Mouse (Mus musculus): Measurements from ENCODE around the gene C1qtnf6. TPM values are rescaled to one million over a fixed set of nuclear protein-coding genes. Genes with fewer than 3 reads are reported as not detected.

C1qtnf6 gene
- polyA plus RNA-seq, 1 experiment from 2014 or later = 8.2 TPM

DNA sequence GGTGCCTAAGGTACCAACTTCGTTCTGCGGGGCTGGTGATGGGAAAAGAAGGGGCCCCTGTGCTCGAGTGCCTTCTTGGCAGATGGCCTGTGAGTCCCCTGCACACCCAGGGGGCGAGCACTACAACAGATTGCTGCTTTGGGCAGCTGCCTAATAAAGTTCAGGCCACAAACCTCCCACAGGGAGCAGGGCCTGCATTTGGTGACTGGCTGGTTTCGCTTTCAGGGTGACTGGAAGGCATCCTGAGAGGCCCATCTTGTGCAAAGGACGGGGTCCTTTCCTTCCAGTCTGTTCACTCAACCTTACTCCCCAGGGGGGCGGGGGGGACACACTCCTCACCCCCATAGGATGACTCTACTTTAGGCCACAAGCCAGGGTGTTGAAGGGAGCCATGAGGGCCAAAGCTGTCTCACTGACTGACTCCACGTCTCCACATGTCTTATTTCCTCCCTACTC is 21.1 kb downstream of the C1qtnf6 start:
- Histone ChIP-seq H3K4me1 (replicated peaks) (peaks cover 7% of the 10 kb centered on the region), H3K9ac (no peak overlapping the region; the same call in 1 of the 2 replicates), H3K4me3 (no peak overlapping the region), H3K36me3 (no peaks in the 10 kb centered on the region), H3K27me3 (no peaks in the 10 kb centered on the region), H3K27ac (no peak overlapping the region), H3K4me2 (no peak overlapping the region), H3K9me3 (0 out of 2 replicates have a peak, but pooled peaks cover 2% of the 10 kb centered on the region)
- ATAC-seq (ENCODE audit: low FRiP score) = no peak
- WGBS = 57% methylated on average over 8 of the region's 8 CpGs

DNA sequence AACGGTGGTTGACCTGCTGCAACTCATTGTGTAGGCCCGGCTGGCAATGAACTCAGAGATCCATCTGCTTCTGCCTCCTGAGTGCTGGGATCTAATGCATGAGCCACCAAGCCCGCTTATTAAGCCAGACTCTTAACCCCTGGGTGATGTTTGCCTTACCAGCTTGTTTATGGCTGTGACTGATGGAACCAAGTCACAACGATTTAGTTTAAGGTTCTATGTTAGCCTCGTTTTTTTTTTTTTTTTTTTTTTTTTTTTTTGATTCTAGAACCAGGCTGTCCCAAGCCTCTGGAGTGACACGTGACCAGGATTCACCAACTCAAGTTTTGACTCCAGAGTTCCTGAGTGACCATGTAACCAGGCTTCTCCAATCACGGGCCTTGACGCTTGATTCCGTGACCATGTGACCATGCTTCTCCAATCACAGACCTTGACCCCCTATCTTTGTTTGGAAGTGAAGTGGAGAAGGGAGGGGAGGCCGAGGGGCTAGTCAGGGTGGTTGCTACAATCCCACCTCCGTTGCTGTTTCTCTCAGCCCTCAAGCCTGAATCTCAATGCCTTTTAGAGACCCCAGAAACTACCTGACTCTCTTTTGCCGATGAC is 21.8 kb downstream of the C1qtnf6 start:
- H3K27me3 ChIP-seq = no peaks in the 10 kb centered on the region
- H3K4me1 ChIP-seq (replicated peaks) = peaks cover 7% of the 10 kb centered on the region
- no peak for ATAC-seq (ENCODE audit: low FRiP score)
- H3K27ac ChIP-seq = no peak overlapping the region
- H3K9me3 ChIP-seq = 0 out of 2 replicates have a peak, but pooled peaks cover 4% of the 10 kb centered on the region
- 44% methylated on average over 12 of the region's 12 CpGs for WGBS
- no peaks in the 10 kb centered on the region for H3K36me3 ChIP-seq
- no peak overlapping the region for H3K4me2 ChIP-seq
- no peak overlapping the region for H3K9ac ChIP-seq
- no peak overlapping the region for H3K4me3 ChIP-seq

DNA sequence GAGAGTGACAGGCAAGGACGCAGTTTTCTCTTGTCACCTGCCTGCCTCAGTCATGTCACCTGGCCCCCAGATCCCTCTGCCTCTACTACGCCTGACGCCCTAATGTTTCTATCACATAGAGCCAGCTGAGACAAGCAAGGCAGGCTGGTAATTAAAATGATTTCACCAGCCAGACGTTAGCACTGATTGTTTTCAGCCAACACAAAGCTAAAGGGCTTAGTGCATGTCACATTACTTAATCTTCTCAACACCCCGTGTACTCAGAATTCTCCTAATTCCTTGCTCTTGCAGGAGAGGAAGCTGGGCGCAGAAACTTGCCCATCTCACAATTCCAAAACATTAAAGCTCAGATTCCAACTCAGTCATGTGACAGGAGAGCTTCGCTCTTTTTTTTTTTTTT is 22.8 kb downstream of the C1qtnf6 start:
- H3K4me3 ChIP-seq = no peak overlapping the region
- H3K27me3 ChIP-seq = no peaks in the 10 kb centered on the region; the same call in 1 of the 2 replicates
- WGBS = 67% methylated on average over 7 of the region's 7 CpGs
- no peak for ATAC-seq (ENCODE audit: low FRiP score)
- H3K27ac ChIP-seq = peak overlapping the region; percentile 62
- H3K4me2 ChIP-seq = no peak overlapping the region
- 0 out of 2 replicates have a peak, but pooled peaks cover 4% of the 10 kb centered on the region for H3K9me3 ChIP-seq
- no peaks in the 10 kb centered on the region for H3K36me3 ChIP-seq
- H3K9ac ChIP-seq = no peak overlapping the region
- H3K4me1 ChIP-seq (replicated peaks) = peaks cover 7% of the 10 kb centered on the region

DNA sequence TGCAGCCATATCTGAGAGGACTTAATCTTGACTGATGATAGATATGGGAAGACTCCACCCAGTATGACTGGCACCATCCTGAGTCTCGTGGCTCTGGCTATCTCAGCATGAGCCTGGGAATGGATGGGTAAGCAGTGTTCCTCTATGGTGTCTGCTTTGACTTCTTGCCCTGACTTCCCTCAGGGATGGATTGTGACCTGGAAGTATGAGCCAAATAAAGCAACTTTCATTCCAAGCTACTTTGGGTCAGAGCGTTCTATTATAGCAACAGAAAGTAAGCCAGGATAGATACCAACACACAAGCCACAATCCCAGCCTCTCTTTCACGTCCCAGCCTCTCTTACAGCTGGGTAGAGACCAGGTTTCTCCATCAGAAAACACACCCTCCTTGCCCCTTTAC is 25.7 kb downstream of the C1qtnf6 start:
- no peak overlapping the region for H3K9ac ChIP-seq
- 74% methylated on average over 3 of the region's 3 CpGs for WGBS
- no peak for ATAC-seq (ENCODE audit: low FRiP score)
- H3K4me2 ChIP-seq = no peak overlapping the region
- no peaks in the 10 kb centered on the region for H3K36me3 ChIP-seq
- H3K4me3 ChIP-seq = no peak overlapping the region
- H3K27ac ChIP-seq = no peak overlapping the region
- H3K4me1 ChIP-seq (replicated peaks) = peaks cover 7% of the 10 kb centered on the region
- peaks cover 4% of the 10 kb centered on the region; the same call in 1 of the 2 replicates for H3K27me3 ChIP-seq
- H3K9me3 ChIP-seq = 0 out of 2 replicates have a peak, but pooled peaks cover 4% of the 10 kb centered on the region

DNA sequence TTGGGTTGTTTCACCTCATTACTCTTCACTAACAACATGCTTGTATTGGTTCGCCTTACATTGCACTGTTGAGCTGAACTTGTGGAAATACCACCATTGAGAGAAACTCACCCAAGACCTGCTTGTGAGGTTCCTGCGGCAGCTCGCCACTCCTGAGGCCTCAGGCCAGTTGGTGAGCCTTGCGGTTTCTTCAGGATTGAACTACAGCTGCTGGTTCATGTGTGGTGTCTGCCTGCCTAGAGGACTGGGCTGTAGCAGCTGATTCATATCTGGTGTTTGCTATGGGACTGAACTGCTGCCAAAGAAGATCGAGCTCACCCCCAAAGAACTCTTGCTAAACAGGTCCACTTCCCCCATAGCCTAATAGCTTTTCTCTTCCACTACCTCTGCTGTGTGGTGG is 26.4 kb downstream of the C1qtnf6 start:
- Histone ChIP-seq H3K9me3 (0 out of 2 replicates have a peak, but pooled peaks cover 4% of the 10 kb centered on the region), H3K27ac (no peak overlapping the region), H3K4me3 (no peak overlapping the region), H3K4me1 (replicated peaks) (peaks cover 2% of the 10 kb centered on the region), H3K4me2 (no peak overlapping the region), H3K36me3 (no peaks in the 10 kb centered on the region), H3K9ac (no peak overlapping the region), H3K27me3 (peaks cover 4% of the 10 kb centered on the region; the same call in 1 of the 2 replicates)
- 92% methylated on average over 5 of the region's 5 CpGs for WGBS
- ATAC-seq (ENCODE audit: low FRiP score) = no peak

DNA sequence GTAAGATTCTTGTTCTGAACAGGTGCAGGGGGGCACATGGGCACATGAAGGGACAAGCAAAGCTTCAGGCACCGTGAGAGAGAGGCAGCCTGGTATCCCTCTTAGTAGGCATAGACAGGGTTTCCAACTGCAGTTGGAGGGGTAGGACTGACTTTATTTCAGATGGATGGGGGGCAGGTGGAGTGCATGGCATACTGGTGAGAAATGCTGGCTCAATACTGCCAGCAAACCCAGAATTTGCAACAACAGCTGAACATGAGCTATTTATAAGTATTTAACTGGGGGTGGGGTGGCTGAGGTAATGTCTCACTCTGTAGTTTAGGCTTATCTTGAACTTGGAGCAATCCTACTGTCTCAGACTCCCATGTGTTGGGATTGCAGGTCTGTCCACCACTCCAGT is 27.2 kb downstream of the C1qtnf6 start:
- H3K4me2 ChIP-seq = no peak overlapping the region
- peaks cover 7% of the 10 kb centered on the region; the same call in 1 of the 2 replicates for H3K27me3 ChIP-seq
- H3K9me3 ChIP-seq = 0 out of 2 replicates have a peak, but pooled peaks cover 4% of the 10 kb centered on the region
- H3K4me3 ChIP-seq = no peak overlapping the region
- WGBS = 86% methylated on average over 1 of the region's 1 CpGs
- H3K9ac ChIP-seq = no peak overlapping the region
- ATAC-seq (ENCODE audit: low FRiP score) = no peak
- H3K36me3 ChIP-seq = no peaks in the 10 kb centered on the region
- no peaks in the 10 kb centered on the region for H3K4me1 ChIP-seq (replicated peaks)
- H3K27ac ChIP-seq = no peak overlapping the region

DNA sequence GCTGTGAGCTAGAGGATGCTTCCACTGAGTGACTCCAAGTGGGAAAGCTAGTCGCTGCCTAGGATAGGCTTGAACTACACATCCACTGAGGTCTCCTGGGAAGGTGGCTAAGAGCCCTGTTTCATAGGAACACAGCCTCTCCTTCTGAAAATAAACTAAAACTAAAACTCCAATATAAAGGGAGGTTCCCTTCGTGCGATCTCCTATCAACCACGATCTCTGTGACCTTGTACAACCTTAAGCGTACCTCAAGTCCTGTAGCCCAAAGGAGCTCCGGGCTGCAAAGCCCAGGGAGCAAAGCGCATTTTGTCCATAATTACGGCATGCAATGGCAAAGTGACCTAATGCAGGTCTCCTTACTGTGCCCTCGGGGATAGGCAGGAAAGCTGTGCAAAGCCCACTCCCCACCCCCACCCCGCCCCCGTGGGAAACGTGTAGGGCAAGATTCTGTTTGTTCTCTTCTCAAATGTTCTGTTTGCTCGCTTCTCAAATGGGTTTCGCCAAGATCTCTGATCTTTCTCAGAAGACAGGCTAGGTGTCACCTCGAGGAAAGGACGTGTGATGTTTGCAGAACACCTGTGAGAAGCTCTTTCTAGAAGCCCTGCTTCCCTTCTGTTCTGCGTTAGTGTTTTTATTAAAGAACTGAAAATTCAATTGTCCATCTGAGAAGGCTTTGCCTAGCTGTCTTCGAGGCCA is 28.6 kb downstream of the C1qtnf6 start:
- 0 out of 2 replicates have a peak, but pooled peaks cover 4% of the 10 kb centered on the region for H3K9me3 ChIP-seq
- H3K36me3 ChIP-seq = no peaks in the 10 kb centered on the region
- no peak overlapping the region for H3K27ac ChIP-seq
- H3K4me1 ChIP-seq (replicated peaks) = no peaks in the 10 kb centered on the region
- no peak for ATAC-seq (ENCODE audit: low FRiP score)
- no peak overlapping the region for H3K4me3 ChIP-seq
- WGBS = 88% methylated on average over 18 of the region's 18 CpGs
- peaks cover 7% of the 10 kb centered on the region; the same call in 1 of the 2 replicates for H3K27me3 ChIP-seq
- H3K4me2 ChIP-seq = no peak overlapping the region
- H3K9ac ChIP-seq = no peak overlapping the region

DNA sequence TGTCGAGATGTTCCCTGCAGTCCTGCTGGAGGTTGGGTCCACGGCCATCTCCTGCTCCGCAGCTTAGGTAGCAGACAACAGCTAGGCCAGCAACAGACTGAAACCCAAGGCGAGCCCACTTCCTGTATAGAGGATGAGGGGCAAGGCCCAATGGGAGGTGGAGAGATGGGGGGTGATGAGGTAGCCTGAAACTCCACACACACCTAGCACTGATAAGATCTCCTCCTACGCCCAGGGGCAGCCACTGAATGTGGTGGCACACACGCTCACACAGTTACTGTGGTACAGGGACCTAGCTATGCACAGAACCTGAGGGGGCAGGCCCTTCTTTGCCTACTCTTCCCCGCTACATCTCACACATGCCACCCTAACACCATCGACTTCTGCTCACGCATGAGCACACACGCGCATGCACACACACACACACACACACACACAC is 36.2 kb downstream of the C1qtnf6 start, which contains the start of gene Il2rb:
TSS of gene Il2rb (minus strand) at position 304 of the 439 bp plus-strand sequence.
- no peak within 1 kb of the TSS for H3K4me2 ChIP-seq
- H3K4me1 ChIP-seq (replicated peaks) = no peaks in the 10 kb centered on the region
- ATAC-seq (ENCODE audit: low FRiP score) = no peak
- H3K4me3 ChIP-seq = no peak within 1 kb of the TSS
- no peaks in the 10 kb centered on the region for H3K9me3 ChIP-seq
- H3K27me3 ChIP-seq = 0 out of 2 replicates have a peak, but pooled peaks cover 3% of the 10 kb centered on the region
- H3K9ac ChIP-seq = no peak within 1 kb of the TSS
- H3K36me3 ChIP-seq = no peaks in the 10 kb centered on the region
- 91% methylated on average over 11 of the region's 11 CpGs for WGBS
- no peak within 1 kb of the TSS for H3K27ac ChIP-seq

DNA sequence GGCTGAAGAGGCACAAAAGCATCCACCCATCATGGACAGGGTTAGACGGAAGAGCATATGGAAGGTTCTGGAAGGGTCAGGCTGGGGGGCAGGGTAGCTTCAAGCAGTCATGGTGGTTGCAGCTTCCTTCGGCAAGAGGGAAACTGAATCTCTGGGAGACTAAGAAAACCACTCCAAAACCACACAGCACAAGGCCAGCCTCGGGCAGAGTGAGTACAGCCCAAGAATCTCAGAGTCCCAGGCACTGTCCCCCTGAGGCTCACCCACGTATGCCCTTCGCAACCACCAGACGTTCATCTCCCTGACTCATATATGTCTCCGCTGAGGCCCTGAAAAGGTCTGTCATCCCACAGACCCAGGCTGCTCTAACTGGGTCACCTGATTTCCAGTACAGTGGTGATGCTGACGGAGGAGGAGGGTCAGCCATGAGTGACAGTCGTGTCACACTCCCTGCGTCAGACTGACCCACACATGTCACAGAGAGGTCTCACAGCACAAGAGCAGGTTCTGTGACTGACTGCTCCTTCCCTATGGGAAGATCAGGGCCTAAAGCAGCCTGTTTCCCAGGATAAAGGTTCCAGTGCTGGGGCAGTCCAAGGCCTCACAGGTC is 37.7 kb downstream of the C1qtnf6 start:
- 85% methylated on average over 10 of the region's 10 CpGs for WGBS
- ATAC-seq (ENCODE audit: low FRiP score) = no peak
- no peaks in the 10 kb centered on the region for H3K4me1 ChIP-seq (replicated peaks)

DNA sequence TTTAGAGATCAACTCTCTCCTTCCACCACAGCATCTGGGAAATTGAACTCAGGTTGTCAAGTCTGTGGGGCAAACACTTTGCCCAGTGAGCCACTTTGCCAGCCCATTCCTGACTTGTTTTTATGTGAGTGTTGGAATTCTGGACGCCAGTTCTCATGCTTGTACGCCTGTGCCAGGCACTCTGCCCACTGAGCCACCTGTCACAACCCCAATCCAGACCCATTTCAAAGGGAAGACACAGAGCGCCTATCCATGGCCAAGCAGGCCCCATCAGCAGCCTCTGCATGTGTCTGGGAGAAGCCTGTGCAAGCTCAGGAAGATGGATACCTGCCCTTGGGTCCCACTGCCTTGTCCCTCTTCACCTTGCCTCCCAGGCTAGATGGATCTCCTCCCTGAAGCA is 39.9 kb downstream of the C1qtnf6 start:
- H3K4me1 ChIP-seq (replicated peaks) = no peaks in the 10 kb centered on the region
- no peak overlapping the region for H3K4me2 ChIP-seq

More for the DNA sequence above, 37.7 kb downstream of the C1qtnf6 start:
- no peak overlapping the region for H3K27ac ChIP-seq
- no peak overlapping the region for H3K9ac ChIP-seq
- H3K4me3 ChIP-seq = no peak overlapping the region
- no peaks in the 10 kb centered on the region for H3K36me3 ChIP-seq
- no peak overlapping the region for H3K4me2 ChIP-seq
- H3K27me3 ChIP-seq = no peaks in the 10 kb centered on the region; the same call in 1 of the 2 replicates
- no peaks in the 10 kb centered on the region for H3K9me3 ChIP-seq

DNA sequence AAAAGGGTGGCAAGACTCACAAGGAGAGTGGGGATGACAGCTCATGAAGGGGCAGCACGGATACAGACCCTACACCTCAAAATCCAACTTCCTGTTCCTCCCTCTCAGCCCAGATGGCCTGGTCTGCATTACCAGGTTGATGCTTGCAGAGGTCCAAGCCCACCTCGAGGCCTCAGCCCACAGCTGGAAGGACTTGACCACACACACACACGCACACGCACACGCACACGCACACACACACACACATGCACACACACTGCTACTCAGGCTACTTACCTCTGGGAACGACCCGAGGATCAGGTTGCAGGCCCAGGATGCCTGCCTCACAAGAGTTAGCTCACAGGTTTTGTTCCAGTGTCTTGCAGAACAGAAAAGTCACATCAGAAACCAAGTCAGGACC is 41.3 kb downstream of the C1qtnf6 start:
- Histone ChIP-seq H3K4me1 (replicated peaks) (no peaks in the 10 kb centered on the region), H3K27me3 (no peaks in the 10 kb centered on the region; the same call in 1 of the 2 replicates), H3K9me3 (no peaks in the 10 kb centered on the region), H3K27ac (no peak overlapping the region), H3K36me3 (no peaks in the 10 kb centered on the region), H3K4me2 (no peak overlapping the region), H3K9ac (no peak overlapping the region), H3K4me3 (no peak overlapping the region)
- WGBS = 75% methylated on average over 8 of the region's 8 CpGs
- no peak for ATAC-seq (ENCODE audit: low FRiP score)

More for the DNA sequence above, 39.9 kb downstream of the C1qtnf6 start:
- H3K36me3 ChIP-seq = no peaks in the 10 kb centered on the region
- ATAC-seq (ENCODE audit: low FRiP score) = no peak
- H3K9me3 ChIP-seq = no peaks in the 10 kb centered on the region
- 87% methylated on average over 3 of the region's 3 CpGs for WGBS
- no peak overlapping the region for H3K4me3 ChIP-seq
- no peak overlapping the region for H3K27ac ChIP-seq
- no peaks in the 10 kb centered on the region; the same call in 1 of the 2 replicates for H3K27me3 ChIP-seq
- no peak overlapping the region for H3K9ac ChIP-seq

DNA sequence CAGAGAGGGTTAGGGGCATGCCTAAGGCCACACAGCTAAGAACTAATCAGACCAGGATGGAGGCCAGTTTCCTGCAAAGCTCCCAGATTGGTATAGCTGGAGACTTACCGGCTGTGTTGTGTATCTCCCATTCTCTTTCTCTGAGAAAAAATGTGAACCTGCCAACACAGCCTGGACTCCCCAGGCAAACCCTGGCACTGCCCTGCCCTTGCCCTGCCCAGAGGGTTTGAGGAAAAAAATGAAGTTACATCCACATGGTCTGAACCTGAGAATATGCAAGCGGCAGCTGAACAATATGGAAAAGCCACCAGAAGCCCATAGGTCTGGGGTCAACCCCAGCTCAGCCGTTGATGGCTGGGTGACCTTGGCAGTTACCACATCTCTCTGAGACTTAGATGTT is 42.0 kb downstream of the C1qtnf6 start:
- no peaks in the 10 kb centered on the region for H3K36me3 ChIP-seq
- H3K27me3 ChIP-seq = peaks cover 5% of the 10 kb centered on the region; the same call in 1 of the 2 replicates
- no peak overlapping the region for H3K9ac ChIP-seq
- H3K4me1 ChIP-seq (replicated peaks) = no peaks in the 10 kb centered on the region
- no peak for ATAC-seq (ENCODE audit: low FRiP score)
- H3K9me3 ChIP-seq = no peaks in the 10 kb centered on the region
- H3K4me3 ChIP-seq = no peak overlapping the region
- 94% methylated on average over 3 of the region's 3 CpGs for WGBS
- H3K27ac ChIP-seq = no peak overlapping the region
- no peak overlapping the region for H3K4me2 ChIP-seq

All from hindbrain, embryonic 13.5 days (tissue).